14 mouse cellular contexts compared by ENCODE assay signal in the genomic region with DNA sequence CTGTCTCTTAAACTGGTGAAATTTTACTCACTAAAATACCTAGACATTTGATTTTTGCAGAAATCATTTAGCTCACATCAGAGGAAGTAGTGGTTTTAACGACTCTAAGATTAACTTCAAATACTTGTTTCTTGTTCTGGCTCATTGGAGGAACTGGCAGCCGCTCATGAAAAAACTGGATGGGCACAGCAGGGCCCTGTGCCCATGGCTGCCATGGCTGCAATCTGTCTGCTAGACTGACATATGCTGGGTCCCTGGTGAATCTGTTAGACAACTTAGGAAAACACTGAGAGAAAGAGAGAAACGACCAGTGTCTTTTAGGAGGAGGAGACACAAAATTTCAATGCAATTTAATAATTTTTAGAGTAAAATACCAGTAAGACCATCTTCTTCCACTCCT.
DNase-seq lines count a peak whose midpoint lies in the region; ATAC-seq and TF ChIP-seq lines count a peak whose summit lies in the region.
"Had no signal": no experiment of that assay in that cellular context is flagged by ENCODE, and none has a peak within 500 bp of the region (broad histone marks: within the 10 kb centered on the region; RNA-seq: fewer than 3 reads in every experiment).

No protein-coding gene starts in this region.

- H3K4me1 ChIP-seq in hindbrain, postnatal 0 days (ENCODE audit: insufficient read depth, low read length), result no peaks in the 10 kb centered on the region
- H3K4me1 ChIP-seq in hindbrain, embryonic 14.5 days (replicated peaks; ENCODE audit: control insufficient read depth, insufficient read depth, low read length), result no peaks in the 10 kb centered on the region
- H3K4me1 ChIP-seq: limb, embryonic 15.5 days; neural tube, embryonic 12.5 days had no signal

- H3K4me3 ChIP-seq in hindbrain, postnatal 0 days (ENCODE audit: low read length), result no peak overlapping the region
- no peak overlapping the region for H3K4me3 ChIP-seq in hindbrain, embryonic 14.5 days (replicated peaks; ENCODE audit: low read length)
- H3K4me3 ChIP-seq: limb, embryonic 15.5 days; neural tube, embryonic 12.5 days had no signal

- no peak for TF ChIP-seq CTCF in hindbrain, postnatal 0 days (IDR thresholded peaks at IDR 0.05; ENCODE audit: low read depth)

- H3K27ac ChIP-seq in hindbrain, postnatal 0 days, result no peak overlapping the region
- H3K27ac ChIP-seq in hindbrain, embryonic 14.5 days, result no peak overlapping the region
- H3K27ac ChIP-seq: limb, embryonic 15.5 days; neural tube, embryonic 12.5 days had no signal

- peak; percentile 81; the same call in 1 of the 2 replicates for ATAC-seq in hindbrain, postnatal 0 days
- ATAC-seq in hindbrain, embryonic 14.5 days (ENCODE audit: low FRiP score), result no peak
- ATAC-seq in megakaryocyte, adult 5-6 weeks (ENCODE audit: poor library complexity, severe bottlenecking), result no peak
- ATAC-seq in CD4-positive, CD25-positive, alpha-beta regulatory T cell, adult 4 months, result no peak
- no peak for ATAC-seq in inflammation-experienced regulatory T-cells, adult 6 months
- ATAC-seq: midbrain, embryonic 16.5 days had no signal

- WGBS in hindbrain, postnatal 0 days, result 49% methylated on average over 3 of the region's 3 CpGs
- WGBS in hindbrain, embryonic 14.5 days, result 70% methylated on average over 3 of the region's 3 CpGs

- no peaks in the 10 kb centered on the region for H3K27me3 ChIP-seq in hindbrain, postnatal 0 days (ENCODE audit: insufficient read depth, low read length)
- H3K27me3 ChIP-seq in hindbrain, embryonic 14.5 days (ENCODE audit: control insufficient read depth, insufficient read depth, low read length), result no peaks in the 10 kb centered on the region
- H3K27me3 ChIP-seq: limb, embryonic 15.5 days; neural tube, embryonic 12.5 days had no signal

- H3K36me3 ChIP-seq in hindbrain, postnatal 0 days (ENCODE audit: insufficient read depth, low read length), result no peaks in the 10 kb centered on the region
- H3K36me3 ChIP-seq in hindbrain, embryonic 14.5 days (replicated peaks; ENCODE audit: control insufficient read depth, insufficient read depth), result no peaks in the 10 kb centered on the region
- H3K36me3 ChIP-seq: limb, embryonic 15.5 days; neural tube, embryonic 12.5 days had no signal

- no peak overlapping the region for H3K9ac ChIP-seq in hindbrain, postnatal 0 days (replicated peaks; ENCODE audit: low read length)
- no peak overlapping the region for H3K9ac ChIP-seq in hindbrain, embryonic 14.5 days
- H3K9ac ChIP-seq: limb, embryonic 15.5 days; neural tube, embryonic 12.5 days had no signal

- DNase-seq in hindbrain, postnatal 0 days (ENCODE audit: low spot score), result peak; percentile 77
- DNase-seq in hindbrain, embryonic 14.5 days (ENCODE audit: low spot score), result no peak
- DNase-seq in cerebellum, adult 11 months, result peak; percentile 53
- DNase-seq in cerebellum, postnatal 14 days, result peak; percentile 79 to 89
- DNase-seq in layer of hippocampus, adult 9-11 months, result peak; percentile 32
- DNase-seq: lung, adult 2 months; retina, postnatal 1 day; thymus, adult 18-20 months had no signal

- H3K9me3 ChIP-seq in hindbrain, postnatal 0 days (ENCODE audit: low read length), result no peaks in the 10 kb centered on the region
- no peaks in the 10 kb centered on the region for H3K9me3 ChIP-seq in hindbrain, embryonic 14.5 days (ENCODE audit: control insufficient read depth, low read length)
- H3K9me3 ChIP-seq: limb, embryonic 15.5 days; neural tube, embryonic 12.5 days had no signal

- no peak overlapping the region for H3K4me2 ChIP-seq in hindbrain, postnatal 0 days (ENCODE audit: low read depth, low read length)
- H3K4me2 ChIP-seq in hindbrain, embryonic 14.5 days (replicated peaks), result no peak overlapping the region
- H3K4me2 ChIP-seq: limb, embryonic 15.5 days; neural tube, embryonic 12.5 days had no signal
